Mouse (Mus musculus) forebrain, embryonic 11.5 days (tissue): ENCODE measurements around the gene Mgat1. TPM values are rescaled to one million over a fixed set of nuclear protein-coding genes. Genes with fewer than 3 reads are reported as not detected.

Experiments used
- ATAC-seq: fragments of 200-750 bp; cut with Nextera tagmentation; replicated peaks from 2 replicates; pipeline ENCODE4 v1.8.0; 2017; ENCODE audit warnings: moderate TSS enrichment; ENCODE audit not compliant: low FRiP score
- DNase-seq: peaks from one replicate; pipeline ENCODE4 v3.0.0-alpha.2; 2017; ENCODE audit warnings: low spot score
- H3K27ac ChIP-seq: fragments of 300-500 bp; sonication (generic); 2 replicates; pipeline ENCODE4 v1.5.1; 2014; ENCODE audit warnings: low read depth, low read length
- H3K27me3 ChIP-seq: fragments of 300-500 bp; sonication (generic); 2 replicates; pipeline ENCODE4 v1.6.1; 2014; ENCODE audit warnings: mild to moderate bottlenecking, low read length, mixed read lengths; ENCODE audit not compliant: control insufficient read depth, insufficient read depth
- H3K36me3 ChIP-seq: fragments of 300-500 bp; sonication (generic); 2 replicates; pipeline ENCODE4 v1.6.1; 2014; ENCODE audit warnings: mild to moderate bottlenecking, low read length, moderate library complexity, mixed read lengths; ENCODE audit not compliant: control insufficient read depth, insufficient read depth
- H3K4me1 ChIP-seq: fragments of 300-500 bp; sonication (generic); replicated peaks from 2 replicates; pipeline ENCODE4 v1.6.1; 2014; ENCODE audit warnings: low read length, mixed read lengths; ENCODE audit not compliant: control insufficient read depth, insufficient read depth
- H3K4me2 ChIP-seq: fragments of 300-500 bp; sonication (generic); 2 replicates; pipeline ENCODE4 v1.6.1; 2014; ENCODE audit warnings: low read depth, mild to moderate bottlenecking, low read length, moderate library complexity, mixed read lengths; ENCODE audit not compliant: severe bottlenecking
- H3K4me3 ChIP-seq: fragments of 300-500 bp; sonication (generic); 2 replicates; pipeline ENCODE4 v1.5.1; 2014; ENCODE audit warnings: low read depth, low read length
- H3K9ac ChIP-seq: fragments of 300-500 bp; sonication (generic); 2 replicates; pipeline ENCODE4 v1.6.1; 2014; ENCODE audit warnings: low read length
- H3K9me3 ChIP-seq: fragments of 300-500 bp; sonication (generic); 2 replicates; pipeline ENCODE4 v1.6.1; 2016; ENCODE audit warnings: low read length, mixed read lengths; ENCODE audit not compliant: control insufficient read depth
- WGBS: fragments of 180-500 bp; shearing (Covaris S2); extraction: QIAGEN DNeasy Blood & Tissue Kit; methylation state at CpG from one replicate; pipeline ENCODE4 v1.1.7; 2014; 5-methylcytosine and 5-hydroxymethylcytosine counted together
- polyA plus RNA-seq: library from polyadenylated mRNA; unstranded; fragments of >200 nt; fragmentation: Nextera tagmentation; extraction: Ambion mirVana; gene quantifications from 2 replicates; pipeline ENCODE4 v1.2.1, GENCODE M21; 2014

Gene Mgat1
- polyA plus RNA-seq, 1 experiment from 2014 or later: 34.6 TPM

DNA sequence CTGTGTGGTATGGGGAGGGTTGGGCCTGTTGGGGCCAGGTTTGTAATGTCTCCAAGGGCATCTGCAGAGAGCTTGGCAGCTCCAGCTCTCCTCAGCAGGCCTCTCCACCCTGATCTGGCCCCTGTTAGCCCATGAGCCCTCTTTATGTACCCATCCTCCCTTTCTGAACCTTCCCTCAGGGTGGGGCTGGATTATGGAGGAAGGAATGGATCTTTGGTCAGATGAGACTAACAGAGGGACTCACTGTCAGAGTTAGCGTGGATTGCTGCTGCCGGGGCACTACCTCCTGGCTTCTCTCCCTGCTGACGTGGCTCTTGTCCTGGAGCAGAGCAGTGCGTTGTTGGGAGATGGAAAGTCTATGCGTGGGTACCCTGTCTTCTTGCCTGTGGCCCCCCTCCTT is 18.3 kb downstream of the Mgat1 start:
- no peaks in the 10 kb centered on the region; the same call in 1 of the 2 replicates for H3K36me3 ChIP-seq
- H3K4me1 ChIP-seq: no peaks in the 10 kb centered on the region
- H3K27ac ChIP-seq: no peak overlapping the region
- WGBS: 90% methylated on average over 5 of the region's 5 CpGs
- H3K27me3 ChIP-seq: no peaks in the 10 kb centered on the region
- no peak overlapping the region for H3K4me2 ChIP-seq
- no peak overlapping the region for H3K4me3 ChIP-seq
- DNase-seq (no peak), ATAC-seq (no peak)
- no peaks in the 10 kb centered on the region for H3K9me3 ChIP-seq
- no peak overlapping the region for H3K9ac ChIP-seq

DNA sequence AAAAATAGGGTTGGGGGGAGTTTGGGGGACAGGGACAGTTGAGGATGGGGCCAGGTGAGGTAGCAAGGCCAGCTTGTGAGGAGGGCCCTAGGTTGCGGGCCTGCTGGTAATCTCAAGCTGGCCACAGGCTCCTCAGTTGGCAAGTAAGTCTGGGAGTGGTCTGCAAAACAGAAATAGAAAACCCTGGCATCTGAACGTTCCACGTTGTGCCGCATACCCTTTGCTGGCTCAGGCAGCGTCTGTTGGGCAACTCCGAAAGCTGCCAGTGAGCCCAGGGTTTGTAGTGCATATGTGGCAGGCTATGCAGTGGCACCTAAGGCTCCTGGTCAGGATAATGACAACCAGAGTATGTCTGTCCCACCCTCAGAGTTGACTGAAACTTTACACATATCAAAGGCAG is 19.2 kb downstream of the Mgat1 start:
- DNase-seq (no peak), ATAC-seq (no peak)
- no peaks in the 10 kb centered on the region; the same call in 1 of the 2 replicates for H3K36me3 ChIP-seq
- H3K9me3 ChIP-seq: no peaks in the 10 kb centered on the region
- WGBS: 92% methylated on average over 6 of the region's 6 CpGs
- H3K4me3 ChIP-seq: no peak overlapping the region
- H3K4me1 ChIP-seq: no peaks in the 10 kb centered on the region
- H3K9ac ChIP-seq: no peak overlapping the region
- H3K4me2 ChIP-seq: no peak overlapping the region
- no peak overlapping the region for H3K27ac ChIP-seq
- H3K27me3 ChIP-seq: no peaks in the 10 kb centered on the region

GRCm38 (mm10) chr11:49264081-49264480 is 20.1 kb downstream of the Mgat1 start:
- 93% methylated on average over 7 of the region's 7 CpGs for WGBS
- H3K9ac ChIP-seq: no peak overlapping the region
- no peaks in the 10 kb centered on the region for H3K4me1 ChIP-seq
- H3K4me3 ChIP-seq: no peak overlapping the region
- no peak overlapping the region for H3K27ac ChIP-seq
- DNase-seq: no peak
- H3K27me3 ChIP-seq: no peaks in the 10 kb centered on the region
- H3K4me2 ChIP-seq: no peak overlapping the region
- H3K36me3 ChIP-seq: no peaks in the 10 kb centered on the region; the same call in 1 of the 2 replicates
- ATAC-seq: no peak
- no peaks in the 10 kb centered on the region for H3K9me3 ChIP-seq

- Histone ChIP-seq H3K27ac (no peak overlapping the region), H3K4me3 (no peak overlapping the region)
These were observed 20.6 kb downstream of the Mgat1 start for GRCm38 (mm10) chr11:49264622-49265021.

GRCm38 (mm10) chr11:49265101-49265500 is 21.1 kb downstream of the Mgat1 start:
- no peak overlapping the region for H3K9ac ChIP-seq
- H3K9me3 ChIP-seq: no peaks in the 10 kb centered on the region
- DNase-seq (no peak), ATAC-seq (no peak)
- no peaks in the 10 kb centered on the region; the same call in 1 of the 2 replicates for H3K36me3 ChIP-seq
- no peaks in the 10 kb centered on the region for H3K27me3 ChIP-seq
- no peak overlapping the region for H3K27ac ChIP-seq
- 84% methylated on average over 8 of the region's 8 CpGs for WGBS
- H3K4me2 ChIP-seq: no peak overlapping the region
- no peaks in the 10 kb centered on the region for H3K4me1 ChIP-seq
- no peak overlapping the region for H3K4me3 ChIP-seq

More at GRCm38 (mm10) chr11:49264622-49265021, 20.6 kb downstream of the Mgat1 start:
- DNase-seq (no peak), ATAC-seq (no peak)
- Histone ChIP-seq H3K9me3 (no peaks in the 10 kb centered on the region), H3K27me3 (no peaks in the 10 kb centered on the region), H3K9ac (no peak overlapping the region), H3K4me2 (no peak overlapping the region), H3K36me3 (no peaks in the 10 kb centered on the region; the same call in 1 of the 2 replicates), H3K4me1 (no peaks in the 10 kb centered on the region)
- WGBS: 79% methylated on average over 11 of the region's 11 CpGs

- Histone ChIP-seq H3K4me3 (no peak overlapping the region), H3K4me2 (no peak overlapping the region), H3K4me1 (no peaks in the 10 kb centered on the region), H3K27me3 (no peaks in the 10 kb centered on the region), H3K9ac (no peak overlapping the region), H3K27ac (no peak overlapping the region), H3K9me3 (no peaks in the 10 kb centered on the region), H3K36me3 (no peaks in the 10 kb centered on the region)
- WGBS: 96% methylated on average over 6 of the region's 6 CpGs
- DNase-seq (no peak), ATAC-seq (no peak)
These were observed 22.7 kb downstream of the Mgat1 start for GRCm38 (mm10) chr11:49266671-49267070.

DNA sequence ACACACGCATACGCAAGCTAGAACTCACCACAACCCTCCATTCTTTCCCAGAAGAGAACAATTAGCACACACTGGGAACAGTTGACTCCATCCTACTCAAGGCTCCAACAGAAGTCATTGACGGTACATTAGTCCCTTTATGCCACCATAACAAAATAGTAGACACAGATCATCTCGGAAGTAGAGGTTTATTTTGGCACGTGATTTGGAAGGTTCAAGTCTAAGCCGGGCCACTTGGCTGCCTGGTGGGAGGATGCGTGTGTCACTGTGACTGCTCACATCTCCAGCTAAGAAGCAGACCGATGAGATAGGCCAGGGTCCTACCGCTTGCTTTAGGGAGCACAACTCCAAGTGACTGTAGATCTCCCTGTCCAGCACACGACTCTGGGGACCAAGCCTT is 23.3 kb downstream of the Mgat1 start:
- WGBS: 93% methylated on average over 10 of the region's 10 CpGs
- Histone ChIP-seq H3K27ac (no peak overlapping the region), H3K9ac (no peak overlapping the region), H3K4me3 (no peak overlapping the region), H3K9me3 (no peaks in the 10 kb centered on the region), H3K4me1 (no peaks in the 10 kb centered on the region), H3K4me2 (no peak overlapping the region), H3K27me3 (no peaks in the 10 kb centered on the region), H3K36me3 (no peaks in the 10 kb centered on the region)
- DNase-seq: no peak
- no peak for ATAC-seq

- no peak overlapping the region for H3K4me2 ChIP-seq
- no peak overlapping the region for H3K27ac ChIP-seq
- ATAC-seq (no peak), DNase-seq (no peak)
- WGBS: 92% methylated on average over 15 of the region's 15 CpGs
- no peak overlapping the region for H3K4me3 ChIP-seq
- no peaks in the 10 kb centered on the region for H3K9me3 ChIP-seq
- H3K36me3 ChIP-seq: no peaks in the 10 kb centered on the region
- no peaks in the 10 kb centered on the region for H3K27me3 ChIP-seq
- no peak overlapping the region for H3K9ac ChIP-seq
- no peaks in the 10 kb centered on the region for H3K4me1 ChIP-seq
These were observed 24.1 kb downstream of the Mgat1 start for GRCm38 (mm10) chr11:49267970-49268579.

- H3K27me3 ChIP-seq: no peaks in the 10 kb centered on the region
- no peak overlapping the region for H3K27ac ChIP-seq
- 93% methylated on average over 9 of the region's 9 CpGs for WGBS
- H3K4me1 ChIP-seq: no peaks in the 10 kb centered on the region
- H3K9me3 ChIP-seq: no peaks in the 10 kb centered on the region
- no peak overlapping the region for H3K4me3 ChIP-seq
- no peak for DNase-seq
- no peak for ATAC-seq
- no peak overlapping the region for H3K4me2 ChIP-seq
- H3K9ac ChIP-seq: no peak overlapping the region
- H3K36me3 ChIP-seq: no peaks in the 10 kb centered on the region
These were observed 25.8 kb downstream of the Mgat1 start for GRCm38 (mm10) chr11:49269761-49270160.
